Mouse (Mus musculus) stomach, postnatal 0 days (tissue): Measurements from ENCODE around the gene Ric1. TPM values are rescaled to one million over a fixed set of nuclear protein-coding genes. Genes with fewer than 3 reads are reported as not detected.
A peak's percentile ranks its signal among the peaks of the same experiment; 100 is the strongest.
"Not testable (repeated sequence)": the region's sequence is repeated elsewhere in the genome, so short reads cannot be mapped to it uniquely, and the experiment has no call there.

Source experiments
- ATAC-seq: fragments of 200-750 bp; cut with Nextera tagmentation; 2 replicates; pipeline ENCODE4 v1.8.0; 2017; ENCODE audit not compliant: low FRiP score, low TSS enrichment
- DNase-seq: peaks from one replicate; pipeline ENCODE4 v3.0.0-alpha.2; 2016; ENCODE audit warnings: low spot score
- H3K27ac ChIP-seq: fragments of 300-500 bp; sonication (generic); replicated peaks from 2 replicates; pipeline ENCODE4 v1.5.1; 2014; ENCODE audit warnings: mild to moderate bottlenecking, control low read depth
- H3K27me3 ChIP-seq: fragments of 300-500 bp; sonication (generic); 2 replicates; pipeline ENCODE4 v1.6.1; 2014; ENCODE audit warnings: low read length; ENCODE audit not compliant: control insufficient read depth, insufficient read depth
- H3K36me3 ChIP-seq: fragments of 300-500 bp; sonication (generic); 2 replicates; pipeline ENCODE4 v1.6.1; 2014; ENCODE audit warnings: low read length, mixed read lengths; ENCODE audit not compliant: control insufficient read depth, insufficient read depth
- H3K4me1 ChIP-seq: fragments of 300-500 bp; sonication (generic); replicated peaks from 2 replicates; pipeline ENCODE4 v1.6.1; 2014; ENCODE audit warnings: antibody characterized with exemption; ENCODE audit not compliant: control insufficient read depth, insufficient read depth
- H3K4me2 ChIP-seq: fragments of 300-500 bp; sonication (generic); replicated peaks from 2 replicates; pipeline ENCODE4 v1.6.1; 2014; ENCODE audit warnings: low read depth, mild to moderate bottlenecking, control low read depth, moderate library complexity
- H3K4me3 ChIP-seq: fragments of 300-500 bp; sonication (generic); 2 replicates; pipeline ENCODE4 v1.5.1; 2014; ENCODE audit warnings: low read depth, low read length, control low read depth
- H3K9ac ChIP-seq: fragments of 300-500 bp; sonication (generic); 2 replicates; pipeline ENCODE4 v1.6.1; 2014; ENCODE audit warnings: mild to moderate bottlenecking, low read length, control low read depth, mixed read lengths
- H3K9me3 ChIP-seq: fragments of 300-500 bp; sonication (generic); 2 replicates; pipeline ENCODE4 v1.6.1; 2016; ENCODE audit warnings: low read length; ENCODE audit not compliant: control insufficient read depth
- CTCF ChIP-seq: IDR thresholded peaks from 2 replicates; pipeline ENCODE4 v1.5.1; 2016; ENCODE audit warnings: antibody characterized with exemption, low read depth, mild to moderate bottlenecking, moderate library complexity
- EP300 ChIP-seq: optimal IDR thresholded peaks from 2 replicates; pipeline ENCODE3; 2016; ENCODE audit warnings: antibody characterized with exemption
- WGBS: fragments of 180-500 bp; shearing (Covaris S2); extraction: QIAGEN DNeasy Blood & Tissue Kit; methylation state at CpG from one replicate; pipeline ENCODE4 v1.1.7; 2014; 5-methylcytosine and 5-hydroxymethylcytosine counted together
- polyA plus RNA-seq: library from polyadenylated mRNA; unstranded; fragments of >200 nt; fragmentation: Nextera tagmentation; extraction: Ambion mirVana; gene quantifications from 2 replicates; pipeline ENCODE4 v1.2.1, GENCODE M21; 2015

The Ric1 gene
- polyA plus RNA-seq, 1 experiment from 2014 or later = 7.6 TPM

DNA sequence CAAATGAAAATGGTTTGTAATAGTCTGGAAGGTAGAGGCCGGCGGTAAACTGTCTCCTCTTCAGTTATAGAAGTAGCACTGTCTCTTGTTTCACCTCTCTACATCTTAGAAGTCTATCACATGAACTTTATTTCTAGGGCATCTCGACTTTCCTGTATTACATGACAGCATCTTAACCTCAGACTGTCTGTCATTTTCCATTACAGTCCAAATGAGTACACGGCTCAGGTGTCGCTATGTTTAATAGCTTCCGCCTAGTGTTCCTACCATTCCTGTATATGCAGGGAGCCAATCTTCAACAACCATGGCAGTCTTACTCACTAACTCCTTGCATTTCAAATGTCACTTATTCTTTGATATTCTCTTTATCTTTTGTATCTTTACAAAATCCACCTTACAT is 21.9 kb downstream of the Ric1 start:
- no peak overlapping the region for H3K27ac ChIP-seq
- no peaks in the 10 kb centered on the region for H3K36me3 ChIP-seq
- H3K4me3 ChIP-seq = no peak overlapping the region
- no peak for ATAC-seq
- H3K4me2 ChIP-seq = no peak overlapping the region
- H3K27me3 ChIP-seq = no peaks in the 10 kb centered on the region
- TF ChIP-seq EP300 (no peak), CTCF (no peak)
- H3K9ac ChIP-seq = no peak overlapping the region
- no peaks in the 10 kb centered on the region for H3K9me3 ChIP-seq
- no peak for DNase-seq
- no peaks in the 10 kb centered on the region for H3K4me1 ChIP-seq
- 93% methylated on average over 6 of the region's 6 CpGs for WGBS

DNA sequence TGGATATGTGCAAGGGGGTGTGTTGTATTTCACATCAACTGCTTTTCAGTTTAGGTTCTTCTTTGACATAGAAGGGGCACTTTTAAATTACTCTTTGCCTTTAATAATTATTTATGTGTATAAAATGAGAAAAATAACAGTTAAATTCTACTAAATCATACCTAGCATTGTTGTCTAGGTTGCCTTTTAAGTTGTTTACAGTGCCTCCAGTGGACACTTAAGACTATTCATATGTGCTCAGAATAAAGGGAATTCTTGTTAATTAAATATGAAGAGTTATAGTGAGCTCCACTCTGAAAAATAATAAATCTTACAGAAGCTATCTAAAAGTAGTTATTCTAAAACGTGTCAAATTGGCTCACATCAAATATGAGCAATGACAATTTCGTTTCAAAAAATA is 28.5 kb downstream of the Ric1 start:
- no peak for ATAC-seq
- WGBS = 87% methylated on average over 2 of the region's 2 CpGs

DNA sequence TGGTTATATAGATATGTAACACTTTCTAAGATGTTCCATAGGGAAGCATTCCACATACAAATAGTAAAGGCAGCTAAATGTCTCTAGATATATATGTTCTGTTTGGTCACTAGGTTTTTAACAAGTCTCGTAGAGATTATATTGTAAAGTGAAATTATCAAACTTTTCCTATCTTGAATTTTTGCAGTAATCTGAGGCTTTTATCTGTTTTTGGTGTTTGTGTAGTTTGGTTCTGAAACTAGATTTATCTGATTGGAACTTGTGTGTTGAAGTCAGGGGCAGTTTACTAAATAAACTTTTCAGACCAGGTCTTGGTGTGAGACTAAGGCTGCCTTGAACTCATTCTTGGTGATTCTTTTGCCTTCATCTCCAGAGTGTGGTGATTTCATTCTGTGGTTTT is 29.0 kb downstream of the Ric1 start:
- DNase-seq (no peak), ATAC-seq (no peak)
- H3K4me1 ChIP-seq = no peaks in the 10 kb centered on the region
- no peak for TF ChIP-seq EP300
- TF ChIP-seq CTCF = no peak
- H3K9ac ChIP-seq = no peak overlapping the region
- no peaks in the 10 kb centered on the region for H3K27me3 ChIP-seq
- H3K4me2 ChIP-seq = no peak overlapping the region
- H3K36me3 ChIP-seq = no peaks in the 10 kb centered on the region
- 80% methylated on average over 1 of the region's 1 CpGs for WGBS
- H3K4me3 ChIP-seq = no peak overlapping the region
- no peaks in the 10 kb centered on the region for H3K9me3 ChIP-seq
- no peak overlapping the region for H3K27ac ChIP-seq

More for the DNA sequence above, 28.5 kb downstream of the Ric1 start:
- H3K27me3 ChIP-seq = no peaks in the 10 kb centered on the region
- H3K27ac ChIP-seq = no peak overlapping the region
- no peaks in the 10 kb centered on the region for H3K36me3 ChIP-seq
- DNase-seq = no peak
- no peak overlapping the region for H3K9ac ChIP-seq
- TF ChIP-seq CTCF = peak; percentile 29
- TF ChIP-seq EP300 = no peak
- H3K4me1 ChIP-seq = no peaks in the 10 kb centered on the region
- H3K9me3 ChIP-seq = no peaks in the 10 kb centered on the region
- H3K4me3 ChIP-seq = no peak overlapping the region
- no peak overlapping the region for H3K4me2 ChIP-seq

- H3K4me2 ChIP-seq, H3K9ac ChIP-seq, H3K4me3 ChIP-seq, H3K27ac ChIP-seq, H3K36me3 ChIP-seq, H3K4me1 ChIP-seq, H3K27me3 ChIP-seq, DNase-seq, H3K9me3 ChIP-seq, ATAC-seq: not testable (repeated sequence)
- WGBS = 89% methylated on average over 1 of the region's 1 CpGs
These were observed 29.9 kb downstream of the Ric1 start for GRCm38 (mm10) chr19:29551980-29552379.

DNA sequence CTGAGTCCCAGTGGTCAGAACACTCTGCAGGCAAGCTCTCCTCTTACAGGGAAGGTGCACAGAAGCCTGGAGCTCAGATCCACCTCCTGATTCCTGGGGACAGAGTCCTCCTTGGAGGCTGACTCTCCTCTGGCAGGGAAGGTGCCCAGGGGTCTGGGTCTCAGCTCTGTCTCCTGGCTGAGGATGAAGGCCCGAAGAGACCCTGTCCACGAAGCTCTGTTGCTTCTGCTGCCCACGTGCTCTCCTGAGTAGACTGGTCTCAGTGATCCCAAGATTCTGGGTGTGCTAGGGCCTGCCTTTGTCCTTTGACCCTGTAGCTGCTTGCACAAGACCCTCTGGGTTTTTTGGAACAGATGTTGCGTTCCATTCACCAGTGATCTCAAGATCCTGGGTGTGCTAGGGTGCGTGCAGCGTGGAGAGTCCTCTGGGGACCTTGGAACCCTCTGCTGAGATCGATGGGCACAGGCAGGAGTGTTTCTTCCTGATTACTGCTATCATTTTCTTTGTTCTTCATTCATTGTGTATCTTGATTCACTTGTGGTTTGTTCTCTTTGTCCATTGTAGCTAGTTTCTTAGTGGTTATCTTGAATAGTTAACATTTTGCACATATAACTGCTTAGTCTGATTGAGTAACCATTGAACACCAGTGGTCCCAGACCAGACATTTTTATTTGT is 35.2 kb downstream of the Ric1 start:
- not testable (repeated sequence) for ATAC-seq, H3K9ac ChIP-seq, H3K4me3 ChIP-seq, DNase-seq, H3K9me3 ChIP-seq, H3K4me1 ChIP-seq, H3K36me3 ChIP-seq, H3K4me2 ChIP-seq, H3K27ac ChIP-seq, H3K27me3 ChIP-seq
- WGBS = 93% methylated on average over 7 of the region's 7 CpGs

- no peak for TF ChIP-seq EP300
- TF ChIP-seq CTCF = no peak
- Histone ChIP-seq H3K36me3 (no peaks in the 10 kb centered on the region), H3K9ac (no peak overlapping the region), H3K27me3 (no peaks in the 10 kb centered on the region), H3K27ac (no peak overlapping the region), H3K4me1 (no peaks in the 10 kb centered on the region), H3K4me3 (no peak overlapping the region), H3K4me2 (no peak overlapping the region), H3K9me3 (no peaks in the 10 kb centered on the region)
- ATAC-seq (peak; percentile 51; the same call in 1 of the 2 replicates), DNase-seq (no peak)
- WGBS = 57% methylated on average over 4 of the region's 4 CpGs
These were observed 40.1 kb downstream of the Ric1 start for GRCm38 (mm10) chr19:29562166-29562565.
